Mouse (Mus musculus) lung, postnatal 25 days (tissue): ENCODE data around the gene Tubb1.

Experiments
- DNase-seq: peaks from one replicate; pipeline ENCODE4 v3.0.0; 2022; ENCODE audit warnings: low spot score

The Tubb1 gene

DNA sequence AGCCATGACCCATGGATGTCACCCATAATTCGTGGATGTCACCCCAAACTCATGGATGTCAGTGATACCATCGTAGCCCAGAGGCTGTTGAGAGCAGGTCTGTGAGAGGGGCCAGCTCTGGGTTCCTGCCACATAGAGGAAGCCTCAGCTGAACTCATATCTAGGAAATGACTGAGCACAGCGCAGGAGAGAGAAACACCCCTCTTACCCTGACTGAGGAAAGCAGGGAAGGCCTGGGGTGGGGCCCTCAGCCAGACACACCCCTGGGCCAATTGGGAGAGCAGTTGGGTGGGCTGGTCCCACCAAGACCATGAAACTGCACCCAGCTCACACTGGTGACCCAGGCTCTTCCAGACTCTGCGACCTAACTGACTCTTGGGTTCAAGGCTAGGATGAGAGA lies at the start of gene Tubb1:
Tubb1 (plus strand) TSS at position 343 of the 400 bp plus-strand sequence.
- DNase-seq: no peak

DNA sequence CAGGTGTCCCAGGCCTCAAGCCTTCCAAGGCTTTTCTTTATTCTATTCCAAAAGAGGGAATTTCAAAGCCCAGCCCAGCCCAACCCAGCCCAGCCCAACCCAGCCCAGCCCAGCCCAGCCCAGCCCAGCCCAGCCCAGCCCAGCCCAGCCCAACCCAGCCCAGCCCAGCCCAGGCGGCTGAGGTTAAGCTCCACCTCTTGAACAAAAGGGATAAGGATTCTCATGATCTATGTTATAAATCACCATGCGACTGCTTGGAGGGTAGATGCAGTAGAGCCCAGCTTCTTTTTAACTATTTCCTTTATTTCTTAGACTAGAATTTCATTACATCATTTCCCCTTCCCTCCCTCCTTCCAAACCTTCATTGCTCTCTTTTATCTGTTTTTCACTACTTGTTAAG lies 40.3 kb upstream of the Tubb1 start:
- no peak for DNase-seq

DNA sequence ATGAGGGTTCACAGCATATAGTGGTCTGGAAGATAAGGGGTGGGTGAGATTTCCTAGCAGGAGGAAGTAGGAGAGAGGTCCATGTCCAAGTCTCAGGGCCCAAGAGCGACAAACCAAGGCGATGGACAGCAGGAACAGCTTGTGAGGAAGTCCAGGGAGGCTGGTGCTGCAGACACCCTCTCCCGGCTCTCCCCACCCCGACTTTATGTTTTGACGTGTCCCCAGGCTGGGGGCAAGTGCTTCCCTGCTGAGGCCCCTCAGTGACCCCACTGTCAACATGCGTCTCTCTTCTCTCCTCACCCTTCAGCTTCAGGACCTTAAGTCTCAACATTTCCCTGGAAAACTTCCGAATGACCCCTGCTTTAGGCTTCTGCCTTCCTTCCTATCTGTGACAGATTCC lies 37.4 kb upstream of the Tubb1 start:
- no peak for DNase-seq

DNA sequence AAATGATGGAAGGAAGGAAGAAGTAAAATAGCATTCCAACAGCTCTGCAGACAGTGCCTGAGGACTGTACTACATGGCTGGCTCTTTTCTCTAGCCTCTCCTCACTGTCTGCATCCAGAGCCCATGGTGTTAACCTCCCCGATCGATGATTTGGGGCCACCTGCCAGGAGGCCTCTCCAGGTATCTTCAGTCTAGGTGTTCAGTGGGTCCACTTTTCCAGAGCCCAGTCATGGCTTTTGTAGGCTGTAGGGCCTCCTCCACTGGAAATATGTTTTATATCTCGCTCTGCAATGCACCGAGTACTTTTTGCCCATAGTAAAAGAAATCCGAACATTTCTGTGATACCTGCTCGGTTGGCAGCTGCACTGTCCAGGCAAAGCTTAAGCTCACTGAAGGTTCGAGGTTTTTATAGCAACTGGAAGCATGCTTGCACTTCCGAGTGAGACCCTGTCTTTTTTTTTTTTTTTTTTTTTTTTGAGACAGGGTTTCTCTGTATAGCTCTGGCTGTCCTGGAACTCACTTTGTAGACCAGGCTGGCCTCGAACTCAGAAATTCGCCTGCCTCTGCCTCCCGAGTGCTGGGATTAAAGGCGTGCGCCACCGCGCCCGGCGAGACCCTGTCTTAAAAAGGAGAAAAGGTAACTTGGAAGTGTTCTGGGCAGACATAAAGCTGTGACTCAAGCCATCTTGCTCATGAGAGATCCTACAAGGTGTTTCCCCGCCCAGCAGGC lies 35.3 kb upstream of the Tubb1 start:
- DNase-seq: no peak

DNA sequence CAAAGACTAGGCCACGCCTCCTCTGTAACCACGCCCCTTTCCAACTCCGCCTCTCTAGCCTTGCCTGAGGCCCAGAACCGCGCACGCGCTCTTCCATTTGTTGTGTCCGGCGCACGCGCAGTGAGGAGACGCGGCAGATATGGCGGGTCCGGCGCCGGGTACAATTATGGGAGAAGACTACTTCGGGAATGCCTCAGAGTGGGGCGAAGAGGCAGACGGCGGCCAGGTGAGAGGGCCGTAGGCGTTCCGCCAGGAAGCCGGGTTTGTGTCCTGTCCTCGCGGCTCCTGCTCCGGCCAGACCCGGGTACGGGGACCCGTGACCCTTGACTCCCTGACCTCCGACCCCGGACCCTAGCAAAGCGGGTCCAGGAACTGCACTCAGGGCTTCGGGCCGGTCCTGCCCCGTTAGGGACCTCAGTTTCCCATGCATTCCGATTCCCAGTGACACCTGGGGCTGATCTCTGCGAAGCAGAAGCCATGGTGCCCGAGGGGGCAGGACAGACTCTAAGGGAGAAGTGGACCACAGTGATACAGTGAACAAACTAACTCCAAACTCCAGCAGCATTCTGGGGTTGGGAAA lies 34.7 kb upstream of the Tubb1 start, which contains the start of gene Nelfcd:
Nelfcd (plus strand) TSS at position 74 of the 580 bp plus-strand sequence.
- peak; percentile 95 for DNase-seq

DNA sequence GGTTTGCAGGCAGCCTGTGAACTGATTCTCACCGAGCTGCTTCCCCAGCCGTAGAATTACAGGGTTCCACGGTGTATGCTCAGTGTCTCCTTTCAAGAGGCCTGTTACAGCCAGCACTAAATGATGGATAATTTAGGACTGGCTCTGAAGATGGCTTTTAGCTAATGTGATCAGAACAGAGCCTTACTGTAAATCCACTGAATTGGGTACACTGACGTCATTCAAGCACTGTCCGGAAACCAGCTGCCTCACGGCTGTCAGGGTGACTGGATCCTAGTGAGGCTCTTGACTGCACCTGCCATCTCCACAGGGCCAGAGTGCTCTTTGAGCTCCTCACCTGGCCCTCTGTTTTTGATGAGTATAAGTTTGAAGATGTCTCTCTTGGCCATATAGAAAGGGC lies 29.4 kb upstream of the Tubb1 start:
- DNase-seq: no peak

DNA sequence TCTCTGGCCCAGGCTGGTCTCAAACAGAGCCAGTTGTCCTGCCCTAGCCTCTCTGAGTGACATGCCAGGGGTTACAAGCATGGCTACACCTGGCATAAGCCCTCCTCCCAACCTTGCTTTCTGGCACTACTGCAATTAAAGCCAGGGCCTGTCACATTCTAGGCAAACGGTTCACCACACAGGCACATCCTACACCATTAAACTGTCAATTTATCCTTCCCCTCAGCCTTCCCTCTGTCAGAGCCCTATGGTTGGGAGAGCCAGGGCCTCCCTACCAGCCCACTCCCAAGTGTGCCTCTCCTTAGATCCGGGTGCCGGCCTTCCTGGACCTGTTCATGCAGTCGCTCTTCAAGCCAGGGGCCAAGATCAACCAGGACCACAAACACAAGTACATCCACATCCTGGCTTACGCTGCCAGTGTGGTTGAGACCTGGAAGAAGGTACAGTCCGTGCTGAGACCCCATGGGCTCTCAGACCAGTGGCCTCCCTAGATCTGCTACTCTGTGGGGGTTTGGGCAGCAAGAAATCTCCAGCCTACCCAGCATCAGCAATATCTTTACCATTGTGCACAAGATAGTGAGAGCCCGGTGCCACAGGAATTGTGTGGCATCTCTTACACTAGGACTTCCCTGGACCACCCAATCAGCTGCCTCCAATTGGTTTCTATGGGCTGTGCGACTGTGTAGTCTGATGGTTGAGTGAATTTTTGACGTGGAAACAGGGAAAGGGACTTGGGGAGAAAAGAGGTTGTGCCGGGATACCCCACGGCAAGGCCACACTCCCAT lies 26.0 kb upstream of the Tubb1 start:
- DNase-seq: no peak

DNA sequence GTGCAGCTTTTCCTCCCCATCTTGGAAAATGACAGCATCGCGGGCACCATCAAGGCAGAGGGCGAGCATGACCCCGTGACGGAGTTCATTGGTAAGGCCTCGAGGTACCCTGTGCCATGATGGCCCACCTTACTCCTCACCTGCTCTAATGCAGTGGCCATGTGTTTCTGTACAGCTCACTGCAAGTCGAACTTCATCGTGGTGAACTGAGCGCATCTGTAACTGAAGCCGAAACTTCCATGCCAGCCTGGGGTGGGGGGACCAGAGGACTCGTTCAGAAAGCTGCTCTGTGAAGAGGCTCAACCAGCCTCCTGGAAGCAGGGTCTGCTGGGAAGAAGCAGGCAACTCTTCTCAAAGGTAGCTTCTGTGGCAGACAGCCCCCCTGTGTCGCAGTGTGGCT lies 23.6 kb upstream of the Tubb1 start:
- no peak for DNase-seq

DNA sequence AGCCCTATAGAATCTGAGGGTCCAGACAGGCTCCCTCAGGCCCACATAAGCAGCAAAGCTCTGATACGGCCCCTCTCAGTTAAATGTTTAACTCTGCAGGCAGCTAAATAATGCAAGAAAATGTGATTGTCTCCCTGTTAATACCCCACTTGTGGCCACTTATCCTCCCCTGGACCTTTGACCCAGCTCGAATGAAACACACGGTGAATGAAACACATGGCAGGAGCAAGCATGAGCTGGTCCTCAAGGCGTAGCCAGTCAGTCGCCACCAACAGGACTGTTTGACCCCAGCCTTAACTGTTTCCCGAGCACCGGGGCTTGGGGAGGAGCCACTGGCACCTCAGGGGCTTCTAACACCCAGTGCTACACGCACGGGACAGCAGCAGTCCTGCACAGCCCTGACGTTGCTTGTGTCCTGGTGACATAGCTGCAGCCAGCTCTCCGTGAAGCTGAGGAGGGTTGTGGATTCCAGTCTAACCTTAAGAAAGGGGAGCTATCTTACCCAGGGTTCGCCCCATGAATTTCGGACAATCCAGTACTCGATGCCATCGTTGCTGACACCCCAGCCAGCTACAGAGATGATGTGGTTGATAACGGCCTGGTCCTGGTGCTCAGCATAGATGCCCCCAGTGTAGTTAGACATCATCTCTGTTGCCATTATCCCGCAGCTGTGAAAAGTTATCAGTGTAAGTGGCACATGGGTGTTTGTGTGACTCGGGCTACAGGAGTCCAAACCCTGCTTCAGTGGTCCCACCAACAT lies 22.2 kb upstream of the Tubb1 start:
- DNase-seq: no peak

DNA sequence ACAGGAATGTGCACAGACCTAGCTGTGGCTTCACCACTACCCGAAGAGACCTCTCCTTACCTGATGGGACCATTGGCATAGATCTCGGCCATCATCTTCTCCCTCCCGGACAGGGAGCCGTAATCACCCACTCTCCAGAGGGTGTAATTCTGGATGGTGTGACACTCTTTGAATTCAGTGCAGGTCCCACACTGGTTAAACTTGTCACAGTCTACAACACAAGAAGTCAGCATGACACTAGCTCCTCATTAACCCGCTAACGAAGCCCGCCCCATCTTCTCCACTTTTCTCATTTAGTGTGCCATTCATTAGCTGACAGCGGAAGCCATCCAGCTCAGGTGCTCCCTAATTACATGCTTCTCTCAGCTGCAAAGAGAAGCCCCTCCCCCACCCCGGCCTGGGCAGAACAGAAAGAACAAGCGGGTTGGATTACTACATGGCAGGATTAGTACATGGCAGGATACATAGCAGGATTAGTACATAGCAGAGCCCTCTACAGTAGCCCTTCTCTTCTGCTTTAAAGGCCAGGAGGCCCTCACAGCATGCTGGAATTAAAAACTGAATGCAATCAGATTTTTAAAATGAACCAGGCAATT lies 21.4 kb upstream of the Tubb1 start:
- DNase-seq: no peak

DNA sequence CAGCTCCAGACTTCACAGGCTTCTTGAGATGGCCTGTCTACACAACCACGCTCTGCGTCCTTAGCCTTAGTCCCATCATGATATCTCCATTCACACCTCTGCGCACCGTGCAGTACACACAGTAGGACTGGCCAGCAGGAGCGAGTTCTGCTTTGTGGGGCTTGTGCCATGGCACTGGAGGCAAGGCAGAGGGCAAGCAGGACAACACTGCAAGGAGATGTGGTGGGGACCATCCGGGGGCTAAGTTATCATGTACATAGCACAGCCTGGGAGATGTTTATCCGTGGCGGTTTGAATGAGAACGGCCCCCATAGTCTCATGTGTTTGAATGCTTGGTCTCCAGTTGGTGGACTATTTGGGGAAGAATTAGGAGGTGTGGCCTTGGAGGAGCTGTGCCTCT lies 15.6 kb upstream of the Tubb1 start:
- no peak for DNase-seq

DNA sequence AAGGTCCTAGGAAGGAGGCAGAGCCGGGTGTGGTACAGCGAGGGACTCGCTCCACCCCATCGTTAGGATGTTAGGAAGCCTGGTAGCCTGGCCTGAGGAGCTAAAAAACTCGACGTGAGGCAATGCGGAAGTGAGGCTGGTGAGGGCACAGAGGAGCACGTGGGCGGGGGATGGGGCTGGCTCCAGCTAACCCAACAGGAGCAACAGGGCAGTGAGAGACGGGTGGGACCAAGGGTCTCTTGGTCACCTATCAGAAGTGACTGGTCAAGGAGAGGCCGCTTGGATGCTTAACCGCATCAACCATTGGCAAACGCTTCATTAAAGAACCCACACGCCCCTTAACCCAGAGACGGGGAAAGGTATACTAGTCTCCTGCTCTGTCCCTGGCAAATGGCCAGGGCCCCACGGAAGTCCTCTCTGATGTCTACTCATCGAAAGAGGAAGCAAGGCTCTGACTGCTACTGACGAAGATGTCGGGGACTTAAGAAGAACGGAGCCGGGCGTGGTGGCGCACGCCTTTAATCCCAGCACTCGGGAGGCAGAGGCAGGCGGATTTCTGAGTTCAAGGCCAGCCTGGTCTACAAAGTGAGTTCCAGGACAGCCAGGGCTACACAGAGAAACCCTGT lies 14.3 kb upstream of the Tubb1 start:
- peak; percentile 45 for DNase-seq

DNA sequence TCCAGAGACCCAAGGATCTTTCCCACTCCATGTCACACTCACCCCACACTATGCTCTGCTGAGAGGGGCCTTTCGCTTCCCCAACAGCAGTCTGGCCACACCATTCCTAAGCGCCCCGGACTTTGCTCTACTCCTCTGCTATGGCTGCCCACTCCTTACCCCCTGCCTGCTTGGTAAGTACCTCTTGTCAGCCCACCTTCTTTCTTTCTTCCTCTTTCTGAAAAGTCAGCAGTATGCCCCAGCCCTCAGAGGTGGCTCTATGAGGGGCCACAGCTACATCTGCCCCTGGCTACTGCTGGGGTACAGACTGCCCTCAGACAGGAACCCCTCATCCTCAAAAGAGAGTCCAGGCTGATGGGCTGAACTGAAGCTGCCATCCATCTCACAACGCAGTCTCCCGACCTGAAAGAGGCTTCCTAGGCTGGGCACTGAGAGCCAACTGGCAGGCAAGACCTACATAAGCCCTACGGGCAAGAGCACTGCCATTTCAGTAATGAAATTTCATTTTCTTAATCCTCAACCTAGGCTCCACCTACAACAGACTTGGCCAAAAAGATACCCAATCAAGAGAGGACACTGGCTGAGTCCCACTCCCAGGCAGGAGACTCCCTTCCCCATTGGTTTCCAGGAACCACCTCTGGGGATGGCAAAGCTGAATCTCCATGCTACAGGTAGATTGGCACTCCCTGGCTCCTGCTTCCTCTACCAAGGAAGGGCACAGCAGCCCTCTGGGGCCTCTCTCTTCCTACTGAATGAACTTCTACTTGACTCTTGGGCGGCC lies 13.4 kb upstream of the Tubb1 start:
- DNase-seq: no peak

DNA sequence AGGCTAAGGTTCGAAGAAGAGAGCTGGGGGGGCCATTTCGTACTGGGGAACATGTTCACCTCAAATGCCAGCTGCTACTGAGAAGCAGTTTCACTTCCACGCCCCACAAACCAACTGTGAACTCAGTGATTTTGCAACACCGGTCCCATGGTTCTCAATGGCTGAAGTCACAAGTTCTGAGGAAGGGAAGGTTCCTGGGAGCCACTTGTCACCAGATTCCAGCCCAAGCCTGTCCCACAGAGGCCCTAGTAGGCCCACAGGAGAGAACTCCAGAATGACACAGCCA lies 12.9 kb upstream of the Tubb1 start:
- peak; percentile 79 for DNase-seq

DNA sequence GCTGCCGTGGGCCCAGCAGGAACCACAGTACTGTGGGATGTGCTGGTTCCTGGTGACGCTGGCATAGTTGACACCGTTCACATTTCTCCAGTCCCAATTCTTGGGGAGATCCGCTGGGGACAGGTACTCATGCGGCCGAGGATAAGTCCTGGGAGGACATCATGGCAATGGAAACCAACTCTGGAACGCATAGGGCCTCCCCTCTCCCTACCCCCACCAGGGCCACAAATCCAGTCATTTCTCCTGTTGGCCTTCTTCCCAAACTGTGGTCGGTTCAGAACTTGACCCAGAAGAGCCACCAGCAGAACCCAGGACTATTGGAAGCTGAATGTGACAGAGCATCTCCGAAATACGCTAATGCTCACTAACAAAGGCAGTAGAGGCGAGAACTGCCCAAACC lies 12.3 kb upstream of the Tubb1 start:
- DNase-seq: no peak

DNA sequence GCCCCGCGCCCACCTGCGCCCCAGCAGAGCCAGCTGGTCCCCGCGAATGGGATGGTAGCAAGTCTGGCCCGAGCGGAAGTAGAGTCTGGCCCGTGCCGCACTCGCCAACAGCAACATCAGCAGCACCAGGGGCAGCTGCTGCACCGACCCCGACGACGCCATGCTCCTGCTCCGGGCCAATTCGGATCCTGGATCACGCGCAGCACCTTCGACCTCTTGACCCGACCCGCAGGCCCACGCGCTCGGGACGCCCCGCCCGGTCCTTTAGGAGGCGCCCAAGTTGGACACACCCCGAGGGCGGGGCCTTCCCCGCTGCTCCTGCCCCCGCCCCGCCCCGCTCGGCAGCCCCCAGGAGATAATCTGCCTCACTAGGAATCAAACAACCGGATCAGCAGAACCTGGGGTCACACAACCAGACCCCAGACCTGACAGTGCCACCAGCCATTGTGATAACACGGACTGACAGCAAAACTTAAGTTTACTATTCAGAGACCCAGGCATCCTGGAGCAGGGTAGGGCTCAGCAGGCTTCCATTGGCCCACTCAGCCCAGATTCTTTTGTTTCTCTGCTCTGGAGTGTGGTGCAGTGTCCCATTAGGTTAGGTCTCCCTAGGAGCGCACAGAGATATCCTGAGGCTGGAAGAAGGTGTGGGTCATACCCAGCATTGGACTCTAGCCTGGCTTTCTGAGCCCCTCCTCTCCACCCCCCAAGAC lies 11.6 kb upstream of the Tubb1 start, which contains the start of gene Ctsz:
Ctsz (minus strand) TSS at position 303 of the 713 bp plus-strand sequence.
- peak; percentile 69 for DNase-seq

DNA sequence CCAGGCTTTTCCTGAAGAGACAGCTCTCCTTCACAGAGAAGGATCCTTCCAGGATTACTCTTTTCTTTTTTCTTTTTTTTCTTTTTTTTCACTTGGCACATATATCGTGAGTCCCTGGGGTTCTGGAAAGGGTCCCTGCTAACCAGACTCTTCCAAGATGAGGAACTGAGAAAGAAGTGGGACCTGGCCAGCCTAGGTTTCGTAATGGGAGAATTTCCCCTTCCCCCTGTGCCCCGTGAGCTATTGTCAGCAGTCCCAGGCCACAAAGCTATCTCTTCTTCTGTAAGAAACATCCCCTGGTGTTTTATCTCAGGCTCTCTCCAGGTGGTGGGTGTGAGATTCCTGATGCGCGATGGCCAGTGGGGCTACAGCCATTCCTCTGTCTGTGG lies 11.1 kb upstream of the Tubb1 start:
- peak; percentile 32 for DNase-seq

DNA sequence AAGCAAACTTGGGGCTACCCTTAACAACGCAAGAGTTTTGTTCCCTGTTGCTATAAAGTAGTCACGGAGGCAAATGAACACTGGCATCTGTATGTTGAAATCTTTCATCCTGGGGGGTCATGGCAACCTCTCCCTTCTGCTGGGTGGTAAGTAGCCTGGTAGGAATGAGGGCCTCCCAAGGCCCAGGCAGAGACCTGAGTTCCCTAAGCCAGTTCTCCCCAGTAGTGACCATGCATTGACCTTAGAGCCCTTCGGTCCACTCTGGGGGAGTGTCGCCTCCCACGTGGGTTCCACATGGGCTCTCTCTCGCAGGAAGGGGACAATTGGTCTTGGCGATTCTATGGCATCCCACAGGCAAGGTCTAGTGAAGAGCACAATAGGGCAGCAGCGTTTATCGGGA lies 10.5 kb upstream of the Tubb1 start:
- DNase-seq: no peak

DNA sequence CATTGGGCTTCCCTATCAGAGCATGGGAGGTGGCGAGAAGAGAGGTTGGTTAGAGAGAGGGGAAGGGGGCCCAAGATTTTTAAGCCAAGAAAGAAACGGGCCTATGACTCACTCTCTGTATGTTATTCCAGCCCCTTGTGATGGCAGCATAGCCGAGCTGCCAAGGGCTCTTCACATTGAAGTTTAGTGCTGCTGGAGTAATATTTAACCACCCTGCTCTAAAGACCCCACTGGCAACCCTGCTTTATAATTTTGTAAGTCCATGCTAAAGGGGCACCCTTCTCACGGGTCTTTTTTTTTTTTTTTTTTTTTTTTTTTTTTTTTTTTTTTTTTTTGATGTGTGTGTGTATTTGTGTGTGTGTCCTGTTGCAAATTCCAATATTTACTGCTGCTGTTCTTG lies 8.6 kb upstream of the Tubb1 start:
- no peak for DNase-seq

DNA sequence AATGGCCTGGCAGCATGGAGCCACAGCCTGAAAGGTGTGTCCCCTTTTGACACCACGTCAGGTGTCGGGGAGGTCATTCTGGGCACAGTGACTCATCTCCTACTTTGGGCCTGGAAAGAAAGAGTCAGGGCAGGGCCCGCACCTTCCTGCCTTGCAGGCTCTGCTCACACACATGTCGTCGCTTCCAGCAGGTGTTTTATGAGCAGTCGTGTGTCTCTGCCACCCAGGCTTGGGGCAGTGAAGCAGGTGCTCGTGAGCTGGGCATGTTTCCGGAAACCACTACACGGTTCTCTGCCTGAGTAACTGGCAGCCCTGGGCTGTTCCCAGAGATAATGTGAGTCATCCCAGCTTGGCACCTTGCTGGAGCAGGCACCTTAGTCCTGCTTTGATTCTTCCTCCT lies 8.0 kb upstream of the Tubb1 start:
- peak; percentile 23 for DNase-seq
